In the genomic region with DNA sequence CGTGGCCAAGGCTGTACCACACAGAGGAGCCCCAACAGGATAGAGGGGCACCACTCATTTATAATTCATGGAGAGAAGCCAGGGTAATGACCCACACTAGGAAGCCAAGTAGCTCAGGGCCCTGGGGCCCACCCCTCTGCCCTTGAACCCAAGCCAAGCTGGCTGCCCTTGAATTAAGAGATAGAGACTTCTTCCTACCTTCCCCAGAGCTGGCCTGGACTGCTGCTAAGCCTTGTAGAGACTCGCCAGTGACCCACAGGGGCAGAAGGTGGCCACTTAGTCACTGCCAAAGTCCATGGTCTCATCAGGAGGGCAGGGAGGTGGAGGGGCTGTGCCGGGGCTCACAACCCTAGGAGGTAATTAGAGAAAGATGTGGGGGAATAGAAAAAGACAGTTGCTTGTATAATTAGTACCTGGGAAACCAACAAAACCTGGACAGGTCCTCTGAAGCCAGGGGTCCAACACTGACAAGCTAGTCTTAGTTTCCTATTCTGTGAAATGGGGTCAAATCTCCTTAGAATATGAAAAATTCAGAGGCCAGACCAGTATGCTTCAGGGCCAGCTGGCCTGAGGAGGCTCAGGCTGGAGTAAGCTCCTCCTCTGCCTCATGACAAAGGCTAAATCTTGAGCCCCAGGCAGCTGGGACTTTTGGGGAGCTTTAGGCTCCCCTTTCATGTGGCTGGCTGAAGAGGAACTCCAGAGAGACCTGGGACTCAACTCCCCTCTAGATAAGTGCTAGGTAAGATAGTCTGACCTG, we compare ENCODE assay signal across 9 mouse cellular contexts. TPM values are rescaled to one million over a fixed set of nuclear protein-coding genes. Genes with fewer than 3 reads are reported as not detected.
DNase-seq lines count a peak whose midpoint lies in the region; ATAC-seq and TF ChIP-seq lines count a peak whose summit lies in the region.
"Had no signal": no experiment of that assay in that cellular context is flagged by ENCODE, and none has a peak within 500 bp of the region (broad histone marks: within the 10 kb centered on the region; RNA-seq: fewer than 3 reads in every experiment).

No protein-coding gene starts in this region.

- peak overlapping the region; percentile 53 for H3K9ac ChIP-seq in heart, embryonic 13.5 days
- peak overlapping the region; percentile 33; the same call in 1 of the 2 replicates for H3K9ac ChIP-seq in heart, embryonic 16.5 days (ENCODE audit: low read length)
- H3K9ac ChIP-seq in liver, embryonic 14.5 days (replicated peaks) = no peak overlapping the region; the same call in 1 of the 2 replicates

- no peaks in the 10 kb centered on the region for H3K27me3 ChIP-seq in heart, embryonic 13.5 days (replicated peaks)
- no peaks in the 10 kb centered on the region for H3K27me3 ChIP-seq in heart, embryonic 16.5 days (ENCODE audit: control insufficient read depth, insufficient read depth, low read length)
- H3K27me3 ChIP-seq in liver, embryonic 14.5 days (ENCODE audit: control insufficient read depth, insufficient read depth, low read length) = no peaks in the 10 kb centered on the region
- H3K27me3 ChIP-seq: CH12.LX had no signal

- ATAC-seq in heart, embryonic 13.5 days (ENCODE audit: extremely low read depth, insufficient number of reproducible peaks, low FRiP score, low TSS enrichment) = no peak
- ATAC-seq in heart, embryonic 16.5 days (replicated peaks; ENCODE audit: extremely low read depth, insufficient read depth, low FRiP score) = no peak
- ATAC-seq in liver, embryonic 14.5 days (ENCODE audit: insufficient read depth) = no peak

- no peak for TF ChIP-seq EP300 in liver, embryonic 14.5 days (IDR thresholded peaks at IDR 0.05; ENCODE audit: low read depth)

- TF ChIP-seq CTCF in liver, embryonic 14.5 days (IDR thresholded peaks at IDR 0.05; ENCODE audit: low read depth) = no peak

- H3K4me3 ChIP-seq in heart, embryonic 13.5 days = no peak overlapping the region
- no peak overlapping the region for H3K4me3 ChIP-seq in heart, embryonic 16.5 days (ENCODE audit: low read length)
- no peak overlapping the region for H3K4me3 ChIP-seq in liver, embryonic 14.5 days (ENCODE audit: insufficient read depth in 1 of 2, low read depth in 2 of 2, low read length in 2 of 2)

- H3K27ac ChIP-seq in heart, embryonic 13.5 days (replicated peaks) = no peak overlapping the region
- H3K27ac ChIP-seq in heart, embryonic 16.5 days (ENCODE audit: low read length) = peak overlapping the region; percentile 46
- H3K27ac ChIP-seq in liver, embryonic 14.5 days = peak overlapping the region; percentile 24; the same call in 1 of the 2 replicates

- WGBS in heart, embryonic 13.5 days = 72% methylated on average over 3 of the region's 3 CpGs
- 62% methylated on average over 3 of the region's 3 CpGs for WGBS in heart, embryonic 16.5 days
- 76% methylated on average over 3 of the region's 3 CpGs for WGBS in liver, embryonic 14.5 days (ENCODE audit: insufficient replicate concordance)

- H3K4me2 ChIP-seq in heart, embryonic 13.5 days = no peak overlapping the region
- H3K4me2 ChIP-seq in heart, embryonic 16.5 days (ENCODE audit: low read depth, low read length) = peak overlapping the region; percentile 32; the same call in 1 of the 2 replicates
- H3K4me2 ChIP-seq in liver, embryonic 14.5 days (ENCODE audit: low read depth) = peak overlapping the region; percentile 18

- no peaks in the 10 kb centered on the region for H3K9me3 ChIP-seq in heart, embryonic 13.5 days
- H3K9me3 ChIP-seq in heart, embryonic 16.5 days (replicated peaks; ENCODE audit: control insufficient read depth, low read length) = no peaks in the 10 kb centered on the region
- no peaks in the 10 kb centered on the region for H3K9me3 ChIP-seq in liver, embryonic 14.5 days (ENCODE audit: control insufficient read depth, low read length)

- peaks cover 53% of the 10 kb centered on the region for H3K4me1 ChIP-seq in heart, embryonic 13.5 days
- H3K4me1 ChIP-seq in heart, embryonic 16.5 days (ENCODE audit: control insufficient read depth, insufficient read depth, low read length) = peaks cover 36% of the 10 kb centered on the region
- peaks cover 36 to 45% of the 10 kb centered on the region in 2 experiments for H3K4me1 ChIP-seq in liver, embryonic 14.5 days (replicated peaks; ENCODE audit: control insufficient read depth in 2 of 2, insufficient read depth in 2 of 2, low read length in 1 of 2)

- no peak for DNase-seq in heart, adult 8-10 months (ENCODE audit: low spot score)
- peak; percentile 90 for DNase-seq in adrenal gland, adult 8-10 months
- no peak for DNase-seq in liver, embryonic 14.5 days (ENCODE audit: low read depth in 3 of 3, low spot score in 3 of 3)
- no peak for DNase-seq in thymus, postnatal 0 days (ENCODE audit: low spot score)
- DNase-seq in gastrocnemius, postnatal 4 days (ENCODE audit: low spot score in 2 of 2) = no peak
- DNase-seq in T-cell, adult 2 months (ENCODE audit: low spot score) = no peak

- peaks cover 51% of the 10 kb centered on the region for H3K36me3 ChIP-seq in heart, embryonic 13.5 days
- H3K36me3 ChIP-seq in heart, embryonic 16.5 days (ENCODE audit: control insufficient read depth, insufficient read depth) = peaks cover 39% of the 10 kb centered on the region
- peaks cover 27% of the 10 kb centered on the region for H3K36me3 ChIP-seq in liver, embryonic 14.5 days (replicated peaks; ENCODE audit: control insufficient read depth, insufficient read depth, low read depth)

RNA-seq across cellular contexts. Expression of a gene that starts 9.4 kb away (rescaled TPM):
- polyA plus RNA-seq in heart, embryonic 13.5 days (2015; fragmentation: Nextera tagmentation; extraction: Ambion mirVana) = 53.2 and 54.8 TPM in 2 replicates
- total RNA-seq in heart, adult 8-10 months (2022) = 10 to 100 TPM; 46.2 to 53.4 (median 47.6) TPM
- total RNA-seq in adrenal gland, adult 8-10 months (2022) = 100 to 1,000 TPM; 117 to 123 (median 122) TPM
- 42.7 and 46.5 TPM in 2 replicates for polyA plus RNA-seq in heart, embryonic 16.5 days (2015; fragmentation: Nextera tagmentation; extraction: Ambion mirVana)
- polyA plus RNA-seq in liver, embryonic 14.5 days (2012; rRNA removed) = 26.5 and 31.7 TPM in 2 replicates
- 25.3 and 33.1 TPM in 2 replicates for polyA plus RNA-seq in liver, embryonic 14.5 days (2014; fragmentation: Nextera tagmentation; extraction: Ambion mirVana)
- 73.0 and 83.5 TPM in 2 replicates for polyA plus RNA-seq in thymus, postnatal 0 days (2015; fragmentation: Nextera tagmentation; extraction: Ambion mirVana)
- total RNA-seq in gastrocnemius, postnatal 4 days (2021) = 10 to 100 TPM; 50.3 to 51.0 TPM

RNA-seq across cellular contexts. Expression of a gene that starts 16.9 kb away (rescaled TPM):
- 0.45 TPM in 1 of 2 replicates, not detected in the other for polyA plus RNA-seq in heart, embryonic 13.5 days (2015; fragmentation: Nextera tagmentation; extraction: Ambion mirVana)
- total RNA-seq in heart, adult 8-10 months (2022) = not detected
- total RNA-seq in adrenal gland, adult 8-10 months (2022) = not detected
- 0.04 and 0.89 TPM in 2 replicates for polyA plus RNA-seq in heart, embryonic 16.5 days (2015; fragmentation: Nextera tagmentation; extraction: Ambion mirVana)
- 6.6 and 7.6 TPM in 2 replicates for polyA plus RNA-seq in liver, embryonic 14.5 days (2012; rRNA removed)
- polyA plus RNA-seq in liver, embryonic 14.5 days (2014; fragmentation: Nextera tagmentation; extraction: Ambion mirVana) = 8.6 and 8.9 TPM in 2 replicates
- polyA plus RNA-seq in thymus, postnatal 0 days (2015; fragmentation: Nextera tagmentation; extraction: Ambion mirVana) = 0.14 and 0.22 TPM in 2 replicates
- total RNA-seq in gastrocnemius, postnatal 4 days (2021) = under 1 TPM; 0.07 to 0.08 TPM
- total RNA-seq: CH12.LX had no signal
